8 mouse cellular contexts compared by ENCODE assay signal in the genomic region with DNA sequence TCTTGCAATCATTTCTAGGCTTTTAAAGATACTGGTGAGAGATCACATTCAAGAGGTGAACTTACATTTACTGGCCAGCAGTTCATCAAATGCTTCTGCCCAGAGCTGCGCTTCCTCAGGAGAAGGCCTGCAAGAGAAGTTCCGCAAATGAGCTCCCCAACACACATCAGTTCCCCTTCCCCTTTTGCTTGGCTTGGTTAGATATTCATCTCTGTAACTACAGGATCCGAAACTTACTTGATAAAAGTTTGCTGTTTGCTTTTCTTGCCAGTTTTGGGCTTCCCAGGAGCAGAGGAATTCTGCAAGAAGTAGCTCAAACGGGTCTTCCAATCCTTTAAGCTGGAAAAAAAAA. TPM values are rescaled to one million over a fixed set of nuclear protein-coding genes. Genes with fewer than 3 reads are reported as not detected.
DNase-seq lines count a peak whose midpoint lies in the region; ATAC-seq and TF ChIP-seq lines count a peak whose summit lies in the region.

No protein-coding gene starts in this region.

- TF ChIP-seq POLR2A in bone marrow macrophage, adult 2 months (IDR thresholded peaks at IDR 0.05; ENCODE audit: borderline replicate concordance, low read depth, low read length) = no peak

- TF ChIP-seq EP300 in lung, postnatal 0 days (IDR thresholded peaks at IDR 0.05) = no peak

- no peaks in the 10 kb centered on the region for H3K9me3 ChIP-seq in hindbrain, embryonic 10.5 days
- H3K9me3 ChIP-seq in lung, postnatal 0 days (ENCODE audit: low read length) = no peaks in the 10 kb centered on the region
- H3K9me3 ChIP-seq in stomach, embryonic 14.5 days (ENCODE audit: control insufficient read depth, low read depth, low read length) = no peaks in the 10 kb centered on the region

- H3K9ac ChIP-seq in lung, postnatal 0 days (replicated peaks; ENCODE audit: low read depth) = peak overlapping the region; percentile 70
- H3K9ac ChIP-seq in stomach, embryonic 14.5 days (replicated peaks; ENCODE audit: low read depth, low read length) = peak overlapping the region; percentile 25; the same call in 1 of the 2 replicates

- peak overlapping the region; percentile 96 for H3K4me3 ChIP-seq in bone marrow macrophage, adult 2 months (ENCODE audit: insufficient read depth, low read length)
- H3K4me3 ChIP-seq in hindbrain, embryonic 10.5 days = peak overlapping the region; percentile 57
- H3K4me3 ChIP-seq in lung, postnatal 0 days (ENCODE audit: low read depth, low read length) = peak overlapping the region; percentile 78
- H3K4me3 ChIP-seq in stomach, embryonic 14.5 days (ENCODE audit: low read depth, low read length) = peak overlapping the region; percentile 63

- H3K4me1 ChIP-seq in bone marrow macrophage, adult 2 months (ENCODE audit: control insufficient read depth, insufficient read depth, low read length) = peaks cover 25% of the 10 kb centered on the region
- H3K4me1 ChIP-seq in hindbrain, embryonic 10.5 days (replicated peaks) = peaks cover 39% of the 10 kb centered on the region
- H3K4me1 ChIP-seq in lung, postnatal 0 days (ENCODE audit: insufficient read depth, low read depth, low read length) = 0 out of 2 replicates have a peak, but pooled peaks cover 5% of the 10 kb centered on the region
- no peaks in the 10 kb centered on the region for H3K4me1 ChIP-seq in stomach, embryonic 14.5 days (ENCODE audit: control insufficient read depth, insufficient read depth, low read length)

- peak overlapping the region; percentile 87 for H3K27ac ChIP-seq in bone marrow macrophage, adult 2 months (ENCODE audit: insufficient read depth, low read depth, low read length)
- no peak overlapping the region; the same call in 1 of the 2 replicates for H3K27ac ChIP-seq in hindbrain, embryonic 10.5 days
- H3K27ac ChIP-seq in lung, postnatal 0 days (ENCODE audit: low read length) = peak overlapping the region; percentile 28; the same call in 1 of the 2 replicates
- H3K27ac ChIP-seq in stomach, embryonic 14.5 days (ENCODE audit: low read length) = no peak overlapping the region

- peak overlapping the region; percentile 82 for H3K4me2 ChIP-seq in lung, postnatal 0 days (replicated peaks; ENCODE audit: low read depth, low read length)
- peak overlapping the region; percentile 73 for H3K4me2 ChIP-seq in stomach, embryonic 14.5 days (replicated peaks; ENCODE audit: low read depth, low read length)

- TF ChIP-seq CTCF in bone marrow macrophage, adult 2 months (IDR thresholded peaks at IDR 0.05; ENCODE audit: low read depth, low read length) = no peak
- no peak for TF ChIP-seq CTCF in lung, postnatal 0 days (IDR thresholded peaks at IDR 0.05)

- no peaks in the 10 kb centered on the region for H3K27me3 ChIP-seq in hindbrain, embryonic 10.5 days (ENCODE audit: insufficient read depth, poor library complexity, severe bottlenecking)
- no peaks in the 10 kb centered on the region for H3K27me3 ChIP-seq in lung, postnatal 0 days (replicated peaks; ENCODE audit: insufficient read depth, low read length)
- no peaks in the 10 kb centered on the region for H3K27me3 ChIP-seq in stomach, embryonic 14.5 days (ENCODE audit: control insufficient read depth, insufficient read depth, low read length)

- peak; percentile 14 for DNase-seq in adrenal gland, postnatal 14 days
- DNase-seq in adrenal gland, adult 8-10 months = no peak
- DNase-seq in hindbrain, embryonic 10.5 days (ENCODE audit: low spot score) = no peak
- peak; percentile 58 for DNase-seq in lung, postnatal 0 days (ENCODE audit: low spot score)
- no peak for DNase-seq in gastrocnemius, postnatal 25 days
- DNase-seq in urinary bladder, postnatal 14 days (ENCODE audit: low spot score) = no peak

- ATAC-seq in lung, postnatal 0 days = no peak
- no peak for ATAC-seq in stomach, embryonic 14.5 days (ENCODE audit: insufficient number of reproducible peaks, insufficient read depth, low FRiP score, low read depth)

- H3K36me3 ChIP-seq in hindbrain, embryonic 10.5 days = peaks cover 22% of the 10 kb centered on the region
- H3K36me3 ChIP-seq in lung, postnatal 0 days (ENCODE audit: insufficient read depth, low read length) = no peaks in the 10 kb centered on the region
- H3K36me3 ChIP-seq in stomach, embryonic 14.5 days (ENCODE audit: control insufficient read depth, insufficient read depth, low read length) = peaks cover 3% of the 10 kb centered on the region; the same call in 1 of the 2 replicates

- WGBS in hindbrain, embryonic 10.5 days = 68% methylated on average over 4 of the region's 4 CpGs
- 42% methylated on average over 4 of the region's 4 CpGs for WGBS in lung, postnatal 0 days
- 63% methylated on average over 4 of the region's 4 CpGs for WGBS in stomach, embryonic 14.5 days

RNA-seq across cellular contexts. Expression of a gene that starts 1.3 kb away (rescaled TPM):
- 381 and 470 TPM in 2 replicates for total RNA-seq in adrenal gland, postnatal 14 days (2021)
- total RNA-seq in adrenal gland, adult 8-10 months (2022) = 100 to 1,000 TPM; 180 to 417 (median 331) TPM
- 180 and 194 TPM in 2 replicates for polyA plus RNA-seq in bone marrow macrophage, adult 2 months (2012; ENCODE audit: insufficient read depth, insufficient read length, missing spikeins)
- polyA plus RNA-seq in hindbrain, embryonic 10.5 days (2016; fragmentation: Nextera tagmentation; extraction: Ambion mirVana) = 44.8 and 50.3 TPM in 2 replicates
- 134 and 142 TPM in 2 replicates for polyA plus RNA-seq in lung, postnatal 0 days (2015; fragmentation: Nextera tagmentation; extraction: Ambion mirVana)
- 66.5 and 67.3 TPM in 2 replicates for polyA plus RNA-seq in stomach, embryonic 14.5 days (2014; fragmentation: Nextera tagmentation; extraction: Ambion mirVana)
- 1 to 10 TPM; 7.2 to 7.4 TPM for total RNA-seq in gastrocnemius, postnatal 25 days (2021)

Comparison
In these comparisons a context has a peak if more than half of its experiments do, and no peak if none do; other contexts are left out.
1. DNase-seq: peak in adrenal gland, postnatal 14 days (single experiment) and lung, postnatal 0 days (single experiment); none in adrenal gland, adult 8-10 months (single experiment), hindbrain, embryonic 10.5 days (single experiment), gastrocnemius, postnatal 25 days (single experiment) and urinary bladder, postnatal 14 days (single experiment).
2. H3K27ac ChIP-seq: peak in bone marrow macrophage, adult 2 months (single experiment) and lung, postnatal 0 days (single experiment); none in hindbrain, embryonic 10.5 days (single experiment) and stomach, embryonic 14.5 days (single experiment).
3. Peak in every context shown above with its lines, with median percentiles within 50 percentile points of each other: H3K4me3 ChIP-seq.